Mouse (Mus musculus) MEL-GATA-1-ER (cell line): ENCODE data around the gene Gm12800.
"Not testable (repeated sequence)": the region's sequence is repeated elsewhere in the genome, so short reads cannot be mapped to it uniquely, and the experiment has no call there.

Experiments
- DNase-seq: peaks from one replicate; pipeline ENCODE4 v3.0.0-alpha.2; 2012; ENCODE audit warnings: low read depth; ENCODE audit errors: extremely low read depth

The Gm12800 gene

DNA sequence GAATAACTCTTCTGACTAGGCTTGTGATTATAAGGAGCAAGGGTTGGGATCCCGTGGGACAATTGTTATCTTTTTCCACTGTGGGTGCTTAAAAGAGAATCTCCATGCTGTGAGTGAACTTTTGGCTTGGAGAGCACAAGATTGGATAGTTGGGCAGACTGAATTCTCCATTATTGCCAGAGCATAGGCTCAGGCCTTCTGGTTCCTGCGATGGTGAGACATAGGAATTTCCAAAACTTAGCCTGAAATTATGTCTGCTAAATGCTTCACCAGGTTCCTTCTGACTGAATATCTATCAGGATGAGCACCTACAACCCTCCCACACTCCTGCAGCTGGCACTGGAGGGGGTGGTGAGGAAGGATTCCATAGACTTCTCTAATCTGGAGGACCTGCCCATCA is at the start of gene Gm12800:
Gene Gm12800 (plus strand): TSS at position 301 of the 400 bp plus-strand sequence.
- not testable (repeated sequence) for DNase-seq

DNA sequence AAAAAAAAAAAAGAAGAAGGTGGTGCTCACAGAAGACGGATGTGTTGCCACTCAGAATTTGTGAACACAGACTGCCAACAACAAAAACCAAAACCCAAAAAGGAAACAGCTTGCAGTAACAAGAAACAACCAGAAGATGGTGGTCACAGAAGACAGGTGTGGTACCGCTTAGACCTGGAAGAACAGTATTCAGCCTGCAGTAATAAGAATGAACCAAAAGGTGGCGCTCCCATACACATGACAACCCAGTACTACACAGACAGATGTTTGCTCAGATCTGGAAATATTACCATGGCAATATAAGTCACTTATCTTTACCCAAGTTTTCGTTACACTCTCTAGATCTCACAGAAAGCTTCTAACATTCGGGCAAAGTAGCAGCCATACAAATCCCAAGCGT is 48.0 kb upstream of the Gm12800 start:
- DNase-seq, result no peak

DNA sequence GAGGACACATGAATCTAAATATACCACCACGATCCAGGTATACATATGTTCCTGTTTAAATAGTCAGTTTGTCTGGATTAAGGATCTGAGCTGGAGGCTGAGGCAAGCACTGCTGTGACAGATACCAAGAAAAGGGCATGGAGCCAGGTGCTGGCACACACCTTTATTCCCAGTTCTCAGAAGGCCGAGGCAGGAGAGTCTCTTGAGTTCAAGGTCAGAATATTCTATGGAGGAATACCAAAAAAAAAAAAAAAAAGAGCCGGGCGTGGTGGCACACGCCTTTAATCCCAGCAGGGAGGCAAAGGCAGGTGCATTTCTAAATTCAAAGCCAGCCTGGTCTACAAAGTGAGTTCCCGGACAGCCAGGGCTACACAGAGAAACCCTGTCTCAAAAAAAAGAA is 46.6 kb upstream of the Gm12800 start:
- DNase-seq, result no peak

DNA sequence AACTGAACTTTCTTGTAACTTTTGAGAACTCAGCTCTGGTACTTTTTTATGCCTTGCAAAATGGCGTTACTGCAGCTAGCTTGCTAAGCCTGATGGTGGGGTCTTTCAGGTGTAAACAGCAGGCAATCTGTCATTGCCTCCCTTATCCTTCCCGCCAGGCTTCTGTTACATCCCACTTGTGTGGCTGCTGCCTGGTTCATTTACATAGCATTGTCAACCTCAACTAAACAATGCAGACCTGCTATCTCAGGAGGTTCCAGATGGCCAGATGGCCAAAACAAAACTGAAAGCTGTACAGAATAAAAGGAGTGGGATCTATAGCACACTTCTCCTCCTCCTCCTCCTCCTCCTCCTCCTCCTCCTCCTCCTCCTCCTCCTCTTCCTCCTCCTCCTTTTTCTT is 36.9 kb upstream of the Gm12800 start:
- not testable (repeated sequence) for DNase-seq

DNA sequence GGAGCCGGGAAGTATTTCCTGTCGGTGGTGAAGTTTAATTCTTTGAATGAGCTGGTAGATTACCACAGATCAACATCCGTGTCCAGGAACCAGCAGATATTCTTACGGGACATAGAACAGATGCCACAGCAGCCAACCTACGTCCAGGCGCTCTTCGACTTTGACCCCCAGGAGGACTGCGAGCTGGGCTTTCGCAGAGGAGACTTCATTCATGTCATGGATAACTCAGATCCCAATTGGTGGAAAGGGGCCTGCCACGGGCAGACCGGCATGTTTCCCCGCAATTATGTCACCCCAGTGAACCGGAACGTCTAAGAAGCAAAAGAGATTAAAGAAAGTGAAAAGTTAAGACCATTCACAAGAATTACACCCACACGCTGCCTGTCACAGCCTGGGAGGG is 33.2 kb upstream of the Gm12800 start:
- DNase-seq, result not testable (repeated sequence)

DNA sequence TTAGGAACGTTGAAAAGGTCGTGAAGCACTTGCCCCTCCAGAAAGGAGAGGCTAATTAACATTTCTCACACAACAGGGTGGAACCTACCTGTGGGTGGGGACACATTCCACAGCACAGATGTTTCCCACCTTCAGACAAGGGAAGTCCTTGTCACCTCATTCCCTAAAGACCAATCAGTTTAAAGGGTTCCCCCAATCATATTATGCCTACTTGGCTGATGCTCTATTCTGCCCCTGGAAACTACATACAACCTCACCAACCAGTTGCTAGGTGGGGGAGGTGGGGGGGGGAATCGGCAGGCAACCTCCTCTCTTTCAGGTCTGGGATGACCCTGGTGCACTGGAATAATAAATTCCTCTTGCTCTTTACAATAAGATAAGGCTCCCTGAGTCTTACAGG is 25.3 kb upstream of the Gm12800 start:
- no peak for DNase-seq

DNA sequence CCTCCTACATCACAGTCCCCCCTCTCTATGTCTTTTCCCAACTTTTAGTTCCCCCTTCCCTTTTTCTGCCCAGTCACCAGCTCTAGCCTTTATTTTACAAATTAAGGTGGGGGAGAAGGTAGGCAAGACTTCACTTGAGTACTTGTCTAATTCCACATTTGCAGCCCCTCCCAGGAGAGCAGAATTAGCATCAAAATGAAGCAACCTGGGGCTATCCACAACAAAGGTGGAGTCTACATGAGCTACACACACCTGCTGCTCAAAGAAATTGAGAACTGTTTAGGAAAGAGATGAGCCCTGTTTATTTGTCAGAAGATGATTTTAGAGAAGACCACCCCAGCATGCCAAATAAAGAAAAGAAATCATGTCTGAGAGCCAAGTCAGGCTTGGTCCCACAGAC is 19.5 kb upstream of the Gm12800 start:
- no peak for DNase-seq

DNA sequence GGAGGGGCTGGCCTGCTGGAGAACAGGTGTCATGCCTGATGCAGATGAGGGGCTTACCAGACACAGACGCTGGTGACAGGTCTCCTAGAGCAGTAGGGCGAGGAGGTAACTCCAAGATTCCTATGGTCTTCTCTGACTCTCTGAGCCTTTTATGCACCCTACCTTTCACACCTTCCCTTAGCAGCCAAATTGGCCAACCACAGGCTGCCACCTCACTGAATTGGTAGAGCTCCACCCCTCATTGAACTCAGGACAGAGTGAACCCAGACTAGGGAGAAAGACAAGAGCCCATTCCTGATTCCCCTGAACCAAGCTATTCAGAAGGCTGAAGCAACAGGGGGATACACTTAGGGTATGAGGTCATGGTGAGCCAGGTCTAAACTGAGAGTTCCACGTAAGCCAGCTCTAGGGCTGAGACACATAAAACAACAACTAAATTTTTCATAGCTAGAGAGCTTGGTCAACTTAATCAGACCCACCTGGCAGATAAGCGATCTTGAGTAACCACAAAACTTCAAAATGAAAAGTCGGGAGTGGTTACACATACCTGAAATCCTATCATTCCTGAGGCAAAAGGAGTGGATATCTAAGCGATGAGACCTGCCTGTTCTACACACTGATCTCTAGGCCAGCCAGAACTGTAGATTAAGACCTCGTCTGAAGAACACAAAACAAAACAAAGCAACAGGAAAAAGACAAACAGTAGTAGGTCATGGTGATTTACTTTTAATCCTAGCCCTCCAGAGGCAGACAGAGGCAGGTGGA is 15.1 kb upstream of the Gm12800 start, which contains the start of gene C130073F10Rik:
Gene C130073F10Rik (minus strand): TSS at position 134 of the 765 bp plus-strand sequence.
- no peak for DNase-seq

DNA sequence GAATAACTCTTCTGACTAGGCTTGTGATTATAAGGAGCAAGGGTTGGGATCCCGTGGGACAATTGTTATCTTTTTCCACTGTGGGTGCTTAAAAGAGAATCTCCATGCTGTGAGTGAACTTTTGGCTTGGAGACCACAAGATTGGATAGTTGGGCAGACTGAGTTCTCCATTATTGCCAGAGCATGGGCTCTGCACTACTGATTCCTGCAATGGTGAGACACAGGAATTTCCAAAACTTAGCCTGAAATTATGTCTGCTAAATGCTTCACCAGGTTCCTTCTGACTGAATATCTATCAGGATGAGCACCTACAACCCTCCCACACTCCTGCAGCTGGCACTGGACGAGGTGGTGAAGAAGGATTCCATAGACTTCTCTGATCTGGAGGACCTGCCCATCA is 31.2 kb downstream of the Gm12800 start, which contains the start of gene Gm12794:
Gene Gm12794 (plus strand): TSS at position 301 of the 400 bp plus-strand sequence.
- DNase-seq, result not testable (repeated sequence)
